Mouse (Mus musculus) forebrain, embryonic 15.5 days (tissue): ENCODE results near the gene Hoxb6. TPM values are rescaled to one million over a fixed set of nuclear protein-coding genes. Genes with fewer than 3 reads are reported as not detected.

Experiments used
- ATAC-seq: fragments of 200-750 bp; cut with Nextera tagmentation; replicated peaks from 2 replicates; pipeline ENCODE4 v1.8.0; 2017; ENCODE audit warnings: mild to moderate bottlenecking, moderate TSS enrichment, moderate library complexity
- H3K27ac ChIP-seq: fragments of 300-500 bp; sonication (generic); replicated peaks from 2 replicates; pipeline ENCODE4 v1.5.1; 2015; ENCODE audit warnings: mild to moderate bottlenecking, inconsistent platforms
- H3K27me3 ChIP-seq: fragments of 300-500 bp; sonication (generic); 2 replicates; pipeline ENCODE4 v1.6.1; 2015; ENCODE audit warnings: inconsistent platforms
- H3K36me3 ChIP-seq: fragments of 300-500 bp; sonication (generic); 2 replicates; pipeline ENCODE4 v1.6.1; 2015; ENCODE audit warnings: mild to moderate bottlenecking, inconsistent platforms
- H3K4me1 ChIP-seq: fragments of 300-500 bp; sonication (generic); 2 replicates; pipeline ENCODE4 v1.6.1; 2015; ENCODE audit warnings: inconsistent platforms
- H3K4me2 ChIP-seq: fragments of 300-500 bp; sonication (generic); replicated peaks from 2 replicates; pipeline ENCODE4 v1.6.1; 2015; ENCODE audit warnings: mild to moderate bottlenecking, inconsistent platforms
- H3K4me3 ChIP-seq: fragments of 300-500 bp; sonication (generic); 2 replicates; pipeline ENCODE4 v1.5.1; 2015; ENCODE audit warnings: mild to moderate bottlenecking, inconsistent platforms
- H3K9ac ChIP-seq: fragments of 300-500 bp; sonication (generic); replicated peaks from 2 replicates; pipeline ENCODE4 v1.6.1; 2015; ENCODE audit warnings: mild to moderate bottlenecking, inconsistent platforms
- H3K9me3 ChIP-seq: fragments of 300-500 bp; sonication (generic); 2 replicates; pipeline ENCODE4 v1.6.1; 2016; ENCODE audit warnings: inconsistent platforms
- WGBS: fragments of 180-500 bp; shearing (Covaris S2); methylation state at CpG from one replicate; pipeline ENCODE4 v1.1.7; 2015; ENCODE audit warnings: mixed read lengths; 5-methylcytosine and 5-hydroxymethylcytosine counted together
- microRNA counts: library from miRNA; unstranded; fragments of <30 nt; microRNA quantifications from one replicate; lab custom pipeline; 2016
- microRNA-seq: library from miRNA; unstranded; fragments of <30 nt; microRNA quantifications from one replicate; pipeline ENCODE4, GENCODE M21; 2016
- polyA plus RNA-seq: library from polyadenylated mRNA; unstranded; fragments of >200 nt; fragmentation: Nextera tagmentation; extraction: Ambion mirVana; gene quantifications from 2 replicates; pipeline ENCODE4 v1.2.1, GENCODE M21; 2015

Gene Hoxb6
- polyA plus RNA-seq, 1 experiment from 2014 or later: not detected

DNA sequence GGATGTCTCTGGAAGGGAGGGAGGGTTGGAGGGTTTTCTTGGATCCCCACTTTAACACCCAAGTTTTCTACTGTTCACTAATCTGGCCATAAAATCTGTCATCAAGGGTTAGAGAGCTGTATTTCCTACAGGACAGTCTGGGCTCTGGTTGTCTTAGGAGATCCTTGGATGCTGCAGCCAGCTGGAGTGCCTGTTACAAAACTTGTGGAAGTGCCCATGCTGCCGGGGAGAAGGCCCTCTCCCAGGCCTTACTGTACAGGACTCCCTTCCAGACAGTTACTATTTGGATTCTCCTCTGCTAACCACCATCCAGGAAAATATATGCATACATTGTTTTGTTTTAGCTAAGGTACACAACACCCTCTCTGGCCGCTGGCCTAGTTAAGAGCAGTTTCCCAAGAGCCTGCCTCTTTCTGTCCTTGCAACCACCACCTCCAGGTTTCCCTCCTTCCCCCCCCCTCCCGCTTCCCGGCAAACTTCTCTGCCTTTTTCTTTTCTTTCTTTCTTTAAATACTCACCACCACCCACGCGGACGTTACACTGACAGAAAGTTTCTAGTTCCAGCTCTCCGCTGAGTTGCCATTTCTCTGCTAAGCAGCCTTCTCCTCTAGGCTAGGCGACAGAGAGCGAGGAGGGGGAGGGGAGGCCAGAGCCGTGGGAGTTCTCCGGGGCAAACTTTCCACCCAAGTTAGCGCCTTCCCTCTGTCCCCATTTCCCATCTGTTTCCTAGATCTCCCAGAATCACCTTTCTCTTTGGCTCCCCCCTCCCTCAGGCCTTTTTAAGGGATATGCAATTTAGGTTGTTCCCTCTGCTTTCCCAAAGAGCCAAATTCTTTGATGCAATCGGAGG is 57.4 kb downstream of the Hoxb6 start:
- Histone ChIP-seq H3K9ac (no peak overlapping the region), H3K27me3 (peaks cover 92% of the 10 kb centered on the region), H3K4me3 (no peak overlapping the region), H3K27ac (no peak overlapping the region), H3K4me1 (peaks cover 17% of the 10 kb centered on the region), H3K4me2 (no peak overlapping the region), H3K36me3 (no peaks in the 10 kb centered on the region), H3K9me3 (no peaks in the 10 kb centered on the region)
- no peak for ATAC-seq
- WGBS: 2% methylated on average over 14 of the region's 14 CpGs

DNA sequence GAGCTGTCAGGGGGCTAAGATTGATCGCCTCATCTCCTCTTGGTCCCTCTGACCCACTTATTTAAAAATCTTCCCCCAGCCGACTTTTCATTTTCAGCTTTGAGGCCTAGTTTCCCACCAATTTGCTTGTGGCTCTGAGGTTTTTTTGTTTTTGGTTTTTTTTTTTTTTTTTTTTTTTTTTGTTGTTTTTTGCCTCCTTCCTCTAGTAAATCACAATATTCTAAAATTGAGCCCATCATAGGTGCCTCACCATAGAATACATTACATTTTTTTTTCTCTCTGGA is 58.0 kb downstream of the Hoxb6 start, which contains the start of gene Hoxb2:
Gene Hoxb2, plus strand, starts transcription at position 185 of the 284 bp plus-strand sequence.
- 3% methylated on average over 2 of the region's 2 CpGs for WGBS
- H3K4me3 ChIP-seq: no peak within 1 kb of the TSS

DNA sequence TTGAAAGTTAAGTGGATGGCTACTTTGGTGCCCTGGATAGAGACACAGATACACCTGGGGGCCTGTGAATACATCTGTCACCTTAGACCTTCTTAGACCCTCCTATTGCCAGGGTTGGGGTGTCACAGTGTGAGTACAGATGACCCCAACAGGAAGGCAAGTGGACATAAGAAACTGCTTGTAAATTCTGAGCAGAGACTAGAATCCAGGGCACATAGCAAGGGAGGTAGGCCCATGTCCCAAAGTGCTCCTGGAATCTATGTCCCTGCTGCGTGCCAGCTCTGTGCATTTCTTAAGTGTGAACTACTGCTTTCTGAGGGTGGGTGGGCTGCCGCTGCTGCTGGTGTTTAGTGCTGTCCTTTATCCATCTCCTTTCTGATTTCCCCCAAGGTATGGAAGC is 58.5 kb downstream of the Hoxb6 start:
- peaks cover 89% of the 10 kb centered on the region for H3K27me3 ChIP-seq
- no peak for ATAC-seq
- H3K9me3 ChIP-seq: no peaks in the 10 kb centered on the region
- no peak overlapping the region for H3K4me2 ChIP-seq
- no peak overlapping the region for H3K4me3 ChIP-seq
- H3K27ac ChIP-seq: no peak overlapping the region
- WGBS: 4% methylated on average over 2 of the region's 2 CpGs
- H3K9ac ChIP-seq: no peak overlapping the region
- no peaks in the 10 kb centered on the region for H3K36me3 ChIP-seq
- H3K4me1 ChIP-seq: peaks cover 11% of the 10 kb centered on the region

More for the DNA sequence above, 58.0 kb downstream of the Hoxb6 start, which contains the start of gene Hoxb2:
- H3K9me3 ChIP-seq: no peaks in the 10 kb centered on the region
- H3K27me3 ChIP-seq: peaks cover 91% of the 10 kb centered on the region
- H3K4me2 ChIP-seq: no peak within 1 kb of the TSS
- no peak for ATAC-seq
- H3K4me1 ChIP-seq: peaks cover 16% of the 10 kb centered on the region
- H3K9ac ChIP-seq: no peak within 1 kb of the TSS
- H3K36me3 ChIP-seq: no peaks in the 10 kb centered on the region
- no peak within 1 kb of the TSS for H3K27ac ChIP-seq

MicroRNAs encoded within 50 kb of the gene (microRNA counts, 519-probe panel; counts per million panel counts)
- microRNA mmu-miR-10a (lab: Ali Mortazavi, UCI): 2,412 counts per million, percentile 49 among the panel's probes with 10 or more counts
- microRNA mmu-miR-196a (lab: Ali Mortazavi, UCI): not detected

Small RNA genes within 50 kb of the gene (microRNA-seq; reads per million reads assigned to microRNA genes)
- gene Mir10a: 255 reads per million, percentile 66 among the genes with 10 or more reads in this experiment
- not detected for gene Mir196a-1

Other genes with a start within 250 kb of the Hoxb6 start
- gene Ube2z, start 227.1 kb upstream of the Hoxb6 start, polyA plus RNA-seq: 35.1 and 37.2 TPM in 2 replicates
- gene Atp5g1, start 216.8 kb upstream of the Hoxb6 start, polyA plus RNA-seq: 409 and 467 TPM in 2 replicates
- gene Calcoco2, start 180.5 kb upstream of the Hoxb6 start, polyA plus RNA-seq: not detected in 2 replicates
- gene Ttll6, start 158.7 kb upstream of the Hoxb6 start, polyA plus RNA-seq: 0.18 and 0.25 TPM in 2 replicates
- not detected in 2 replicates for gene Hoxb13, start 98.2 kb upstream of the Hoxb6 start, polyA plus RNA-seq
- gene Hoxb9, start 21.0 kb upstream of the Hoxb6 start, polyA plus RNA-seq: not detected in 2 replicates
- not detected in 2 replicates for gene Hoxb8, start 10.6 kb upstream of the Hoxb6 start, polyA plus RNA-seq
- gene Hoxb7, start 5.9 kb upstream of the Hoxb6 start, polyA plus RNA-seq: not detected in 2 replicates
- not detected in 2 replicates for gene Hoxb5, start 10.9 kb downstream of the Hoxb6 start, polyA plus RNA-seq
- not detected in 2 replicates for gene Hoxb4, start 25.8 kb downstream of the Hoxb6 start, polyA plus RNA-seq
- gene Hoxb3, start 30.9 kb downstream of the Hoxb6 start, polyA plus RNA-seq: not detected in 2 replicates
- gene Hoxb2, start 58.0 kb downstream of the Hoxb6 start, polyA plus RNA-seq: not detected in 2 replicates
- gene Hoxb1, start 73.3 kb downstream of the Hoxb6 start, polyA plus RNA-seq: not detected in 2 replicates
- 2.7 and 2.8 TPM in 2 replicates for gene Skap1, start 172.1 kb downstream of the Hoxb6 start, polyA plus RNA-seq